Mouse (Mus musculus) kidney, embryonic 16.5 days (tissue): ENCODE results near the gene Dph2. TPM values are rescaled to one million over a fixed set of nuclear protein-coding genes. Genes with fewer than 3 reads are reported as not detected.

Experiments used
- ATAC-seq: fragments of 200-750 bp; cut with Nextera tagmentation; 2 replicates; pipeline ENCODE4 v1.8.0; 2017; ENCODE audit warnings: moderate TSS enrichment; ENCODE audit not compliant: low FRiP score, low TSS enrichment
- H3K27ac ChIP-seq: fragments of 300-500 bp; sonication (generic); 2 replicates; pipeline ENCODE4 v1.5.1; 2014; ENCODE audit warnings: low read length
- H3K27me3 ChIP-seq: fragments of 300-500 bp; sonication (generic); 2 replicates; pipeline ENCODE4 v1.6.1; 2014; ENCODE audit warnings: low read length, control low read depth, mixed read lengths; ENCODE audit not compliant: insufficient read depth
- H3K36me3 ChIP-seq: fragments of 300-500 bp; sonication (generic); 2 replicates; pipeline ENCODE4 v1.6.1; 2014; ENCODE audit warnings: low read length, control low read depth, mixed read lengths; ENCODE audit not compliant: insufficient read depth
- H3K4me1 ChIP-seq: fragments of 300-500 bp; sonication (generic); 2 replicates; pipeline ENCODE4 v1.6.1; 2014; ENCODE audit warnings: low read length, control low read depth, mixed read lengths; ENCODE audit not compliant: insufficient read depth
- H3K4me2 ChIP-seq: fragments of 300-500 bp; sonication (generic); replicated peaks from 2 replicates; pipeline ENCODE4 v1.6.1; 2014; ENCODE audit warnings: low read depth, low read length
- H3K4me3 ChIP-seq: fragments of 300-500 bp; sonication (generic); 2 replicates; pipeline ENCODE4 v1.5.1; 2014; ENCODE audit warnings: mild to moderate bottlenecking, low read length
- H3K9ac ChIP-seq: fragments of 300-500 bp; sonication (generic); replicated peaks from 2 replicates; pipeline ENCODE4 v1.6.1; 2014; ENCODE audit warnings: low read length
- H3K9me3 ChIP-seq: fragments of 300-500 bp; sonication (generic); 2 replicates; pipeline ENCODE4 v1.6.1; 2016; ENCODE audit warnings: low read length, control low read depth
- whole genome bisulfite sequencing: fragments of 180-500 bp; shearing (Covaris S2); extraction: QIAGEN DNeasy Blood & Tissue Kit; methylation state at CpG from one replicate; pipeline ENCODE4 v1.1.7; 2014; 5-methylcytosine and 5-hydroxymethylcytosine counted together
- polyA plus RNA-seq: library from polyadenylated mRNA; unstranded; fragments of >200 nt; fragmentation: Nextera tagmentation; extraction: Ambion mirVana; gene quantifications from 2 replicates; pipeline ENCODE4 v1.2.1, GENCODE M21; 2015

Dph2 gene
- polyA plus RNA-seq, 1 experiment from 2014 or later, result 22.1 TPM

DNA sequence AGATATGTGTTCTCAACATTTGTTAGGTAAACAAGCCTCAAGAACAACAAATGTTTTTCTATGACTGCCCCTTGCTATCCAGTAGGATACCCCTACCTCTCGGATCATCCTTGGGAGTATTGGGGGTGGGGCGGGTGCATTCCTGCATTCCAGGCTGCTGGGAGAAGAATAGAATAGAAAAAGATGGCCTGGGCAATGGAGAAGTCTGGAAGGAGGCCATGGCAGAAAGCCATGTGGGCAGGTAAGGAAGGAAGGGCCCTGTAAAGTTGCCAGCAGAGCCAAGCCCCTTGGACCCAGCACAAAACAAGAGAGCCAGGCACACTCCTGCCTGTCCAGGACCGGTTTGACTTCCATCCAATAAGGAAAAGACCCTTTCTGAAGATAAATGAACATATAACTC, 21.6 kb upstream of the Dph2 start:
- peaks cover 12% of the 10 kb centered on the region for H3K36me3 ChIP-seq
- no peaks in the 10 kb centered on the region for H3K27me3 ChIP-seq
- H3K4me3 ChIP-seq, result peak overlapping the region; percentile 87
- no peak for ATAC-seq
- H3K27ac ChIP-seq, result no peak overlapping the region
- 0 out of 2 replicates have a peak overlapping the region, but pooled peaks have one; percentile 85 for H3K9ac ChIP-seq
- no peaks in the 10 kb centered on the region for H3K9me3 ChIP-seq
- peak overlapping the region; percentile 99 for H3K4me2 ChIP-seq
- 59% methylated on average over 3 of the region's 3 CpGs for WGBS
- H3K4me1 ChIP-seq, result peaks cover 33% of the 10 kb centered on the region

- ATAC-seq, result no peak
- no peaks in the 10 kb centered on the region for H3K27me3 ChIP-seq
- H3K9me3 ChIP-seq, result no peaks in the 10 kb centered on the region
- H3K4me3 ChIP-seq, result no peak overlapping the region
- 45% methylated on average over 7 of the region's 7 CpGs for WGBS
- peaks cover 12% of the 10 kb centered on the region for H3K36me3 ChIP-seq
- H3K27ac ChIP-seq, result no peak overlapping the region
- no peak overlapping the region for H3K4me2 ChIP-seq
- no peak overlapping the region for H3K9ac ChIP-seq
- peaks cover 33% of the 10 kb centered on the region for H3K4me1 ChIP-seq
These were observed 20.9 kb upstream of the Dph2 start for GRCm38 (mm10) chr4:117912685-117913273.

GRCm38 (mm10) chr4:117912131-117912561, 20.3 kb upstream of the Dph2 start:
- Histone ChIP-seq H3K27me3 (no peaks in the 10 kb centered on the region), H3K4me3 (no peak overlapping the region), H3K4me1 (peaks cover 33% of the 10 kb centered on the region), H3K36me3 (peaks cover 12% of the 10 kb centered on the region), H3K4me2 (no peak overlapping the region), H3K9ac (no peak overlapping the region), H3K27ac (no peak overlapping the region), H3K9me3 (no peaks in the 10 kb centered on the region)
- WGBS, result 95% methylated on average over 13 of the region's 13 CpGs
- no peak for ATAC-seq

- H3K27me3 ChIP-seq, result no peaks in the 10 kb centered on the region
These were observed 17.1 kb upstream of the Dph2 start for GRCm38 (mm10) chr4:117908834-117909453.

DNA sequence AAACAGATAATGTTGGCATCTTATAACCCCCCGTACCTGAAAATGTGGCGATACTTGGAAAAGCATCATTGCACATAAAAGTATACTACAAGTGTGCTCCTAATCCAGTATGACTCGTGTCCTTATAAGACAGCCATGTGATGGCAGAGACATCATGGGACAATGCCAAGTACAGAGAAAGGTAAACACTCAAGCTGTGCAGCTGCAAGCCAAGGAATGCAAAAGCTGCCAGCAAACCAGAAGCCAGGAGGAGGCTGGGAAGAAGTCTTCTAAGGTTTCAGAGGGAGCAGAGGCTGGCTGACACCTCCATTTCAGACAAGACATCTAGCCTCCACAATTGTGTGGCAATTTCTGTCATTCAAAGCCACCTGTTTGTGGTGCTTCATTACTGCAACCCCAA, 14.4 kb upstream of the Dph2 start:
- no peak overlapping the region for H3K4me2 ChIP-seq
- H3K36me3 ChIP-seq, result peaks cover 42% of the 10 kb centered on the region
- H3K9me3 ChIP-seq, result no peaks in the 10 kb centered on the region
- ATAC-seq, result no peak
- H3K4me1 ChIP-seq, result 0 out of 2 replicates have a peak, but pooled peaks cover 4% of the 10 kb centered on the region
- WGBS, result 79% methylated on average over 3 of the region's 3 CpGs
- H3K4me3 ChIP-seq, result no peak overlapping the region
- no peaks in the 10 kb centered on the region for H3K27me3 ChIP-seq
- H3K27ac ChIP-seq, result no peak overlapping the region
- no peak overlapping the region for H3K9ac ChIP-seq

More at GRCm38 (mm10) chr4:117908834-117909453, 17.1 kb upstream of the Dph2 start:
- H3K4me1 ChIP-seq, result peaks cover 19% of the 10 kb centered on the region
- no peak overlapping the region for H3K4me3 ChIP-seq
- ATAC-seq, result no peak
- no peak overlapping the region for H3K27ac ChIP-seq
- H3K36me3 ChIP-seq, result peaks cover 26% of the 10 kb centered on the region
- no peak overlapping the region for H3K4me2 ChIP-seq
- no peaks in the 10 kb centered on the region for H3K9me3 ChIP-seq
- WGBS, result 75% methylated on average over 8 of the region's 8 CpGs
- H3K9ac ChIP-seq, result no peak overlapping the region

DNA sequence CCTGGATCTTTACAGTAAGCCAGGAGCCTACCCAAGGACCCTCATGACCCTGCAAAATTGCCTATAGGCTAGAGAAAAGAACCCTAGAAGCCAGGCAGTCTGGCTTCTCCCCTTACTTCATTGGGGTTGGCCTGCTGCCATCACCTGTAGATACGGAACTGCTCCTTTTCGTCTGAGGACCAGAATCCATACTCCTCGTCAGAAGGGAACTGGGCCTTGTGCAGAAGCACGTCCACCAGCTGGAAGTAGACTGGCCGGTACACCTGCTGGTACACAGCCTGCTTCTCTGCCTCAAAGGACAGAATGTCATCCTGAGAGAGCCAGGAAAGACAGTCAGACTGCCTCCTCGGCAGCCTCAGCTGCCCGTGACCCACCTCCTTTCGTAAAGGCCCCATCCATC, 12.9 kb upstream of the Dph2 start:
- H3K4me2 ChIP-seq, result no peak overlapping the region
- H3K4me1 ChIP-seq, result 0 out of 2 replicates have a peak, but pooled peaks cover 4% of the 10 kb centered on the region
- ATAC-seq, result no peak
- H3K27me3 ChIP-seq, result no peaks in the 10 kb centered on the region
- peaks cover 53% of the 10 kb centered on the region for H3K36me3 ChIP-seq
- H3K4me3 ChIP-seq, result no peak overlapping the region
- no peak overlapping the region for H3K9ac ChIP-seq
- H3K27ac ChIP-seq, result no peak overlapping the region
- WGBS, result 94% methylated on average over 8 of the region's 8 CpGs
- no peaks in the 10 kb centered on the region for H3K9me3 ChIP-seq

- H3K4me1 ChIP-seq, result 0 out of 2 replicates have a peak, but pooled peaks cover 4% of the 10 kb centered on the region
- no peaks in the 10 kb centered on the region for H3K9me3 ChIP-seq
- WGBS, result 93% methylated on average over 10 of the region's 10 CpGs
- no peak overlapping the region for H3K9ac ChIP-seq
- H3K4me3 ChIP-seq, result no peak overlapping the region
- no peaks in the 10 kb centered on the region for H3K27me3 ChIP-seq
- ATAC-seq, result no peak
- no peak overlapping the region for H3K4me2 ChIP-seq
- peaks cover 59% of the 10 kb centered on the region for H3K36me3 ChIP-seq
- H3K27ac ChIP-seq, result no peak overlapping the region
These were observed 12.3 kb upstream of the Dph2 start for GRCm38 (mm10) chr4:117904094-117904493.

DNA sequence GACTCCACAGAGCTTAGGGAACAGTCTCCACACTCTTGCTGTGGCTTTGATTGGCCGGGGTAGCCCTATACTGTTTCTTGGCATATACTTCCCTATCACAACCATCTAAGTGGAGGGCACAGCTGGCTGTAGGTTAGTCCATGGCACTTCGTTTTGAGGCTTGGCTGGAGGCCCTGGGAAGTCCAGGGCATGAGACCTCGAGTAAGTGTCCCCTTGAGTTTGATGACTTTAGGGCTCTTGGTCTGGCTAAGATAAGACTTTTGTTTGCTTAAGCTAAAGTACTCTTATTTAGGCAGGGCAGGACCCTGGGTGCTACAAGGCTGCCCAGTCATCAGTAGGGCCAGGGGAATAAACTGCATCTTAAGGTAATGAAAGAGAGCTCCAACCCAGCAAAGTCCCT, 6.3 kb upstream of the Dph2 start:
- H3K4me1 ChIP-seq, result no peaks in the 10 kb centered on the region
- no peaks in the 10 kb centered on the region for H3K9me3 ChIP-seq
- ATAC-seq, result no peak
- no peaks in the 10 kb centered on the region for H3K27me3 ChIP-seq
- no peak overlapping the region for H3K27ac ChIP-seq
- H3K4me3 ChIP-seq, result no peak overlapping the region
- peaks cover 61% of the 10 kb centered on the region for H3K36me3 ChIP-seq
- no peak overlapping the region for H3K9ac ChIP-seq
- 87% methylated on average over 3 of the region's 3 CpGs for WGBS
- no peak overlapping the region for H3K4me2 ChIP-seq

GRCm38 (mm10) chr4:117896031-117896430, 4.2 kb upstream of the Dph2 start:
- peaks cover 41% of the 10 kb centered on the region for H3K36me3 ChIP-seq
- ATAC-seq, result no peak
- no peak overlapping the region for H3K9ac ChIP-seq
- no peak overlapping the region for H3K4me2 ChIP-seq
- H3K27ac ChIP-seq, result no peak overlapping the region
- 98% methylated on average over 6 of the region's 6 CpGs for WGBS
- no peaks in the 10 kb centered on the region for H3K27me3 ChIP-seq
- H3K4me1 ChIP-seq, result peaks cover 3% of the 10 kb centered on the region
- no peak overlapping the region for H3K4me3 ChIP-seq
- no peaks in the 10 kb centered on the region for H3K9me3 ChIP-seq

DNA sequence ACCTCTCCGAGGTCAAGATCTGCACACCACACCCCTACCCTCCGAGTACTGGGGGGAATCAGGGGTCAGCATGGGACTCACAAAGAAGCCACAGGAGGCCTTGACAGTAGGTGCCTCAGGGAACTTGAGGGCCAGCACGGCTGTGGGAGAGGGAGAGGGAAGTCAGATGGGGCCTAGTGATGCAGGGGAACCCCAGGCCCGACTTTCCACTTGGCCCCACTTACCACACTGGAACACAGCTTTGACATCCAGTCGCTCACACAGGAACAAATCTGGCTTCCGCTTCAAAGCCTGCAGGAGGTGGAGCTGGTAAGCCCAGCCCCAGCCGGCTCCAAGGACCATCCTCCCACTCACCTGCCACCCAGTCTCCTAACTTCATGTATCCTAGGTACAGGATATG, 3.5 kb upstream of the Dph2 start:
- WGBS, result 82% methylated on average over 7 of the region's 7 CpGs
- H3K4me2 ChIP-seq, result no peak overlapping the region
- peaks cover 34% of the 10 kb centered on the region for H3K36me3 ChIP-seq
- H3K27me3 ChIP-seq, result no peaks in the 10 kb centered on the region
- H3K4me3 ChIP-seq, result no peak overlapping the region
- H3K9ac ChIP-seq, result no peak overlapping the region
- H3K4me1 ChIP-seq, result peaks cover 8% of the 10 kb centered on the region
- no peak for ATAC-seq
- no peaks in the 10 kb centered on the region for H3K9me3 ChIP-seq
- H3K27ac ChIP-seq, result no peak overlapping the region
